Mouse (Mus musculus): Measurements from ENCODE around the gene B3galt4. TPM values are rescaled to one million over a fixed set of nuclear protein-coding genes. Genes with fewer than 3 reads are reported as not detected.
A peak's percentile ranks its signal among the peaks of the same experiment; 100 is the strongest.

Gene B3galt4
- total and polyA plus RNA-seq, 3 experiments = 1.9 to 10.9 (median 3.6) TPM

GRCm38 (mm10) chr17:33931159-33931866, 20.0 kb downstream of the B3galt4 start:
- peak overlapping the region; percentile 91 for H3K4me3 ChIP-seq (ENCODE audit: low read depth, low read length)
- no peak for DNase-seq (ENCODE audit: low spot score)
- no peak for TF ChIP-seq GATA2 (IDR thresholded peaks at IDR 0.05; ENCODE audit: borderline replicate concordance, low read depth, low read length)
- no peak for TF ChIP-seq POLR2AphosphoS5 (IDR thresholded peaks at IDR 0.05; ENCODE audit: insufficient replicate concordance, low read depth, low read length)
- TF ChIP-seq TAL1 (conservative IDR thresholded peaks at IDR 0.05; ENCODE audit: low read depth, low read length) = no peak
- TF ChIP-seq GATA1 (IDR thresholded peaks at IDR 0.05; ENCODE audit: borderline replicate concordance, low read length) = no peak
- no peak for TF ChIP-seq CTCF (IDR thresholded peaks at IDR 0.05; ENCODE audit: low read depth, low read length)
- H3K36me3 ChIP-seq (replicated peaks) = peaks cover 72% of the 10 kb centered on the region
- H3K4me1 ChIP-seq (ENCODE audit: insufficient read depth, low read depth, low read length) = peaks cover 61% of the 10 kb centered on the region
- ATAC-seq (ENCODE audit: extremely low read depth, insufficient number of reproducible peaks, low FRiP score, poor library complexity, severe bottlenecking) = no peak
- H3K27me3 ChIP-seq (ENCODE audit: insufficient read depth, low read length) = no peaks in the 10 kb centered on the region
- no peaks in the 10 kb centered on the region for H3K9me3 ChIP-seq (replicated peaks)

GRCm38 (mm10) chr17:33930280-33931158, 20.8 kb downstream of the B3galt4 start:
- H3K27me3 ChIP-seq (ENCODE audit: insufficient read depth, low read length) = no peaks in the 10 kb centered on the region
- TF ChIP-seq CTCF (IDR thresholded peaks at IDR 0.05; ENCODE audit: low read depth, low read length) (no peak), GATA2 (IDR thresholded peaks at IDR 0.05; ENCODE audit: borderline replicate concordance, low read depth, low read length) (no peak), POLR2AphosphoS5 (IDR thresholded peaks at IDR 0.05; ENCODE audit: insufficient replicate concordance, low read depth, low read length) (no peak), TAL1 (conservative IDR thresholded peaks at IDR 0.05; ENCODE audit: low read depth, low read length) (no peak), GATA1 (IDR thresholded peaks at IDR 0.05; ENCODE audit: borderline replicate concordance, low read length) (no peak)
- H3K4me3 ChIP-seq (ENCODE audit: low read depth, low read length) = peak overlapping the region; percentile 91
- H3K36me3 ChIP-seq (replicated peaks) = peaks cover 72% of the 10 kb centered on the region
- no peaks in the 10 kb centered on the region for H3K9me3 ChIP-seq (replicated peaks)
- ATAC-seq (ENCODE audit: extremely low read depth, insufficient number of reproducible peaks, low FRiP score, poor library complexity, severe bottlenecking) (peak; percentile 56; the same call in 1 of the 2 replicates), DNase-seq (ENCODE audit: low spot score) (peak; percentile 65)
- peaks cover 69% of the 10 kb centered on the region for H3K4me1 ChIP-seq (ENCODE audit: insufficient read depth, low read depth, low read length)

DNA sequence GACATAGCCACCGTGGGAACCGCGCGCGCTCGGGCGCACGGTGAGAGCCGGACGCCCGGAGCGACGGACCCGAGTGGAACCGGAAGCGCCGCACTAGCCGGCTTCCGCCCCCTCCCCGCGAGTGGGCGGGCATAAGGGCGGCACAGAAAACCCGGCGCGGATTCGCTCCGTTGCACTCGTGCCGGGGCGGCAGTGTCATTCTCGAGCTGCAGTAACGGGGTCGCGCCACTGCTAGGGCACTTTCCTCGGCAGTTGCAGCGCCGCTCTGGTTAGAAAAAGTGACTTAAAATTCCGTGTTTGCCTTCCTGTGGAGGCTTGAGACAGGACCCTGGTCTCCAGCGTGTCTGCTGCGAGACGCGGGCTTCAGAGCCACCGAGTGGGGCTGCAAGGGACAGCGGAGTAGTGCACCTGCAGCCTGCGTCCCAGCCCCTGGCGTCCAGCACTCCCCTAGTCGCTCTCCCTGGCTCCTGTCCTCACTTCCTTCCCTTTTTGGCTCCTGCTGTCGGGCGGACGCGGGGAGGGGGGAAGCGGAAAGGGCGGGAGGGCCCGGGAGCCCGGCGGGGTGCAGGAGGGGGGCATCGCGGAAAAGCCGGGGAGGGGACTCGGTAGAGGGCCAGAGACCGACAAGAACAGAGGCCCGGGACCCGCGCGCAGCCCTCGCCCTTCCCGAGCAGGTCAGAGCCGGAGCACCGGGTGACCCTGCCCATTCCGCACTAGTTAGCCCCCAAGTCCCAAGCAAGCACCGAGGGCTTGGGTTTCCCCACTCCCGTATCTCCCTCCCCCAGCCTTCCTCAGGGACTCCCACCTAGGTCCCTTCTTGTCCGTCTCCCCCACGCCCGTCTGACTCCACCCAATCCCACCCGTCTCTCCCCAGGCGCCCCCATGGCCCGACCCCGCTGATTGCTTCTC, 21.7 kb downstream of the B3galt4 start, which contains the start of gene Rgl2:
Gene Rgl2, plus strand, starts transcription at position 173 of the 909 bp plus-strand sequence.
- H3K27me3 ChIP-seq (ENCODE audit: insufficient read depth, low read length) = no peaks in the 10 kb centered on the region
- H3K4me3 ChIP-seq (ENCODE audit: low read depth, low read length) = peak within 1 kb of the TSS; percentile 91
- peak; percentile 47 for ATAC-seq (ENCODE audit: extremely low read depth, insufficient number of reproducible peaks, low FRiP score, poor library complexity, severe bottlenecking)
- peak; percentile 89 for DNase-seq (ENCODE audit: low spot score)
- no peaks in the 10 kb centered on the region for H3K9me3 ChIP-seq (replicated peaks)
- H3K4me1 ChIP-seq (ENCODE audit: insufficient read depth, low read depth, low read length) = peaks cover 73% of the 10 kb centered on the region
- TF ChIP-seq POLR2AphosphoS5 (IDR thresholded peaks at IDR 0.05; ENCODE audit: insufficient replicate concordance, low read depth, low read length) = no peak
- TF ChIP-seq GATA1 (IDR thresholded peaks at IDR 0.05; ENCODE audit: borderline replicate concordance, low read length) = no peak
- TF ChIP-seq TAL1 (conservative IDR thresholded peaks at IDR 0.05; ENCODE audit: low read depth, low read length) = no peak
- TF ChIP-seq CTCF (IDR thresholded peaks at IDR 0.05; ENCODE audit: low read depth, low read length) = no peak
- TF ChIP-seq GATA2 (IDR thresholded peaks at IDR 0.05; ENCODE audit: borderline replicate concordance, low read depth, low read length) = no peak
- peaks cover 71% of the 10 kb centered on the region for H3K36me3 ChIP-seq (replicated peaks)

DNA sequence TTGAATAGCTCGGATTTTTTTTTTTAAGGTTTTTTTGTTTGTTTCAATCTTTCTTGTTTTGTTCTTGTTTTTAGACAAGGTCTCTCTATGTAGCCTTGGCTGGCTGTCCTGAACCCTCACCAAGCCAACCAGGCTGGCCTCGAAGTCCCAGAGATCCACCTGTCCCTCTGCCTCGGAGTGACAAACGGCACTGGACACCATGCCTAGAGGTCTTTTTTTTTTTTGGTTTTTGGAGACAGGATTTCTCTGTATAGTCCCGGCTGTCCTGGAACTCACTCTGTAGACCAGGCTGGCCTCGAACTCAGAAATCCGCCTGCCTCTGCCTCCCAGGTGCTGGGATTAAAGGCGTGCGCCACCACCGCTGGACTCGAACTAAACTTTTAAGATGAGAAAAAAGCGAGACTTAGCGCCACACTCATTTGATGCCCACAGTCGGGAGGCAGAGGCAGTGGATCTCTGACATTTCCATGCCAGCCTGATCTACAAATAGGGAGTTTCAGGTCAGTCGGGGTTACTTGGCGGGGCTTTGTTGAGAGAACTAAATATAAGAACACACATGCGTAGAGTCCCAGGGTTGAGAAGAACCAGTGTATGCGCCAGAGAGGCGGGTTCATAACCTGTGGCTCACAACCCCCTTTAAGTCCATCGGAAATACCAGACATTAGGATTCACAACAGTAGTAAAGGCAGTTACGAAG, 22.9 kb downstream of the B3galt4 start:
- Histone ChIP-seq H3K9me3 (replicated peaks) (no peaks in the 10 kb centered on the region), H3K4me1 (ENCODE audit: insufficient read depth, low read depth, low read length) (peaks cover 72% of the 10 kb centered on the region), H3K27me3 (ENCODE audit: insufficient read depth, low read length) (no peaks in the 10 kb centered on the region), H3K4me3 (ENCODE audit: low read depth, low read length) (peak overlapping the region; percentile 91), H3K36me3 (replicated peaks) (peaks cover 69% of the 10 kb centered on the region)
- no peak for DNase-seq (ENCODE audit: low spot score)
- no peak for ATAC-seq (ENCODE audit: extremely low read depth, insufficient number of reproducible peaks, low FRiP score, poor library complexity, severe bottlenecking)
- TF ChIP-seq GATA2 (IDR thresholded peaks at IDR 0.05; ENCODE audit: borderline replicate concordance, low read depth, low read length) (no peak), TAL1 (conservative IDR thresholded peaks at IDR 0.05; ENCODE audit: low read depth, low read length) (no peak), POLR2AphosphoS5 (IDR thresholded peaks at IDR 0.05; ENCODE audit: insufficient replicate concordance, low read depth, low read length) (no peak), CTCF (IDR thresholded peaks at IDR 0.05; ENCODE audit: low read depth, low read length) (no peak), GATA1 (IDR thresholded peaks at IDR 0.05; ENCODE audit: borderline replicate concordance, low read length) (no peak)

GRCm38 (mm10) chr17:33926207-33926932, 24.9 kb downstream of the B3galt4 start:
- ATAC-seq (ENCODE audit: extremely low read depth, insufficient number of reproducible peaks, low FRiP score, poor library complexity, severe bottlenecking) = no peak
- H3K4me3 ChIP-seq (ENCODE audit: low read depth, low read length) = peak overlapping the region; percentile 21; the same call in 1 of the 2 replicates
- H3K36me3 ChIP-seq (replicated peaks) = peaks cover 64% of the 10 kb centered on the region
- H3K27me3 ChIP-seq (ENCODE audit: insufficient read depth, low read length) = no peaks in the 10 kb centered on the region
- peaks cover 69% of the 10 kb centered on the region for H3K4me1 ChIP-seq (ENCODE audit: insufficient read depth, low read depth, low read length)
- DNase-seq (ENCODE audit: low spot score) = no peak
- H3K9me3 ChIP-seq (replicated peaks) = no peaks in the 10 kb centered on the region
- TF ChIP-seq TAL1 (conservative IDR thresholded peaks at IDR 0.05; ENCODE audit: low read depth, low read length) (no peak), CTCF (IDR thresholded peaks at IDR 0.05; ENCODE audit: low read depth, low read length) (no peak), POLR2AphosphoS5 (IDR thresholded peaks at IDR 0.05; ENCODE audit: insufficient replicate concordance, low read depth, low read length) (no peak)

Data from G1E (cell line).